Mouse (Mus musculus): ENCODE data around the gene Slc38a8. TPM values are rescaled to one million over a fixed set of nuclear protein-coding genes. Genes with fewer than 3 reads are reported as not detected.
A peak's percentile ranks its signal among the peaks of the same experiment; 100 is the strongest.

The Slc38a8 gene
- total RNA-seq, 2 experiments from 2014 or later = not detected

DNA sequence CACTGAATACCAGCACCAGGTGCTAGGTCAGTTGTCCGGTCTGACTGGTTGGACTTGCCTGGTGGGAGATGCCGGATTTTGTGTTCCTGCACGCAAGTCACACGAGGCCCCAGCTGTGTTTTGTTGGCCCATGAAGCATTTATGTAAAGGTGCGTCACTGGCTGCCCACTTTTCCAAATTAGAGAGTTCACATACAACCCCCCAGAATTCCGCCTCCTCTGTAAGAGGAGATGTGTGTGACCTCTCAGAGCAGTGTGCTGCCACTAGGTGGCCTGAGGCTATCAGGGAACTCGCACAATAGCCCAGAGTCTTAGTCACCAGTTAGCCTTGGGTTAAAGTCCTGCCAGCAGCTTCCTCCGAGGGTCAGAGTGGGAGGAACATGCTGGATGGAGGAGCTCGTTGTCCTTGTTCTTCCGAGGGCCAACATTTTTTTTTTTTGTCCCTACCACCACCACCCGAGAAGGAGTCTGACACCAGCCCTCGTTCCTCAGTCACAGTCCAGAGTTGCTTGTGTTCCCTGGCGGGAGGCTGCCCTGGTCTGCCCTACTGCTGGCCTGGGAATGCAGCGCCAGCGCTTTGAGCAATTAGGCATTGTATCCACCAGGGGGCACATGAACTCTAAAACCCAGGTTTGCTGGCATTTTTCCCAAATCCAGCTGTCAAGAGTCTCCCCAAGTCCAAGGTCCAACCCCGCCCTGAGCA, 61.1 kb downstream of the Slc38a8 start:
- DNase-seq = peak; percentile 87 to 91
- intact Hi-C loops (cut with DNase I) = loop anchor here (2.0 kb wide), 4 partner anchors 18 to 164 kb away; partner anchors contain the start of gene Taf1c

DNA sequence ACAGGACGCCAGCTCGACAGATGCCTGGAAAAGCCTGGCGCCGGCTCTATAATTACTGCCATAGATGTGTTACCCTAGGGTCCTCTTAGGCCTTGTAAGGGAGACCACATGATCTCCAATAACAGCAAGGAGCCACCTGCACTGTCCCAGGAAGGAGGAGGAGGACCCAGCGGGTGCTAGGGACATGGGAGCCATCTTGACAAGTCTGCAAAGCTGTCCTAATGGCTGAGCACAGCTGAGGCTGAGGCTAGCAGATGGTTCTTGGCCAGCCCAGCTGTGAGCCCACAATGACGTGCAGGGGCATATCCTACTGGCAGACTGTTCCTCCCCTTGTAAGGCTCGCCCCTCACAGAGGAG, 61.6 kb downstream of the Slc38a8 start:
- intact Hi-C loops (cut with DNase I) = loop anchor here (2.0 kb wide), 4 partner anchors 17 to 165 kb away; partner anchors contain the start of gene Taf1c
- no peak for DNase-seq

DNA sequence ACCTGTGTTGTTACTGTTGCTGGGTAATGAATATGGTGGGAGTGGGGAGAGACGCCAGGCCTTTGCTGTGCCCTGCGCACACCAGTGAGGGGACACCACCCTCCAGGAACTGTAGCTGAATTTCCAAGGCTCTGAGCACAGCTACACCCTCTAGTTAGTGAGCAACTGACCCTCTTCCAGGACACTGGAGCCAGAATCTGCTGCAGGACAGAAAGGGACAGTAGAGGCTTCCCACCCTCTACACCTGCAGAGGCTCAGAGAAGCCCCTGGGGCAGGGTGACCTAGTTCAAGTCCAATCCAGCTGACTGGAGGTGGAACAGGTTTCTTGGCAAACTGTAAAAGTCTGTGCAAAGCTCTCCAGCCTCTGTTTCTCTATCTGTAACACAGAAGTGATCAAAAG, 62.1 kb downstream of the Slc38a8 start:
- intact Hi-C loops (cut with DNase I) = no loop called here
- DNase-seq = no peak

DNA sequence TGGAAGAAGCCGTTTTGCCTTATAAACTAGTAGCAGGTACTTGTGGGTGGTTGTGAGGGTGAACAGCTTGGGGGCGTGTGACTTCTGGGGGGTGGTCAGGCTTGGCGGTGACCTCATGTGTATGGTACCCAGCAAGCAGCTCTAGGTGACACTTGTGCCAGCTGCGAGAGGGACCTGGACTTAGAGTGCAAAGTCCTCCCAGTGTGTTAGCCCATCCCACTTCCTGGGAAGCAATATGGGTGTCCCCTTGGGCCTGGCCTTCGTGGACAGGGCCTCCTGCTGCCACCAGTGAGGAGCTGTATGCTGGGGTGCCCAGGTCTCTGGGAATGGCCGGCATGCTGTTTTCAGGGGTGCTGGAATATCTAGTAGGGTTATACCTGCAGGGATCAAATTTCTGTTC, 62.6 kb downstream of the Slc38a8 start:
- intact Hi-C loops (cut with DNase I) = no loop called here
- no peak for DNase-seq

DNA sequence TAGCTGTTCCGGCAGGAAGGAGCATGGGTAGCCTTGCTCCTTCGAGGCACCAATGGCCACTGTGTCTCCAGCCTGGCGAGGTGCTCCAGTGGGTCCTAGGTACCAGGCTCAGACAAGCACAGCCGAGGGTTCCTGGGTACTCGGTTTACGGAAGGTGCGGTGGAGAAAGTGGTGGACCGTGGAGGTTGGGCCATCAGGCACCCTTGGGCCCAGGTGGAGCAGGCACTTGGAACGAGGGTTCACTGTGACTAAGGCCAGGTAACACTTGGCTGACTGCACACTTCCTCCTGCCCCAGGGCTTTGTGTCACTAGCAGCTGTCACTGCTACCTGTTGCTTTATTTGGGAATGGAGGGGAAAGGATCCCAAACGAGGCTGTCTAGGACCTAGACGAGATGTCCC, 64.0 kb downstream of the Slc38a8 start:
- no peak for DNase-seq
- intact Hi-C loops (cut with DNase I) = no loop called here

DNA sequence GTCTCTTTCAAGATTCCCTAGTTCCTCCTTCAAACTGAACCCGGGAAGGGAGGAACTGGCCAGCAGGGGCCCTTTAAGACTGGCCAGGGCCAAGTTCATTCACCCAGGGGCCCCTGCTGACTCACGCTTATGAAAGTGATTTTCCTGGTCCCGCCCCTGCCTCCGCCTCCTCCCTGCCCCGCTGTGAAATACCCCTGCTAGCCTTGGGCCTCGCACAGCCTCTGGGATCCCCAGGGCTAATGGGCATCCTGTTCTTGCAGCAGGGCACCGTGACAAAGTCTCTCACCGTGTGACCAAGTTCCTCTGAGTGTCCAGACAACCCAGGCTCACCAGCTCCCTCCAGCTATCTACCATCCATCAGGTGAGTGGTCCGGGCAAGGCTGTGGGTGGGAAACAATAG, 64.6 kb downstream of the Slc38a8 start:
- intact Hi-C loops (cut with DNase I) = no loop called here
- DNase-seq = peak; percentile 80 to 85

DNA sequence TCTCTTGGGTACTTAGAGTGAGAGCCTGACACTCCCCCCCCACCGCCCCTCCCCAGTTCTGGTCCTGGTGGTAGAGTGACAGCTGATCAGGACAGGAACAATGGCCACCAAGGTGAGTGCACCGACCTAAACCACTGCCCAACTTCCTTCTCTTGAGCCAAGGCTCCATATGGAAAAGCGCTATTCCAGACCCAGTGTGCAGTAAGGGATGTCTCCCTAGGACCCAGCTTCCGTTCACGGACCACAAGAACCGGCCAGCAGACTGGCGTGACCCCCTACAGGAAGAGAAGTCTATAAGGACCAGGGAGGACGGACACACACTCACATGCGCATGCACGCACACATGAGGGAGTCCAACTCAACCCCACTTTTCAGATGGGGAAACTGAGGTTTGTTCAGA, 65.2 kb downstream of the Slc38a8 start:
- DNase-seq = no peak
- intact Hi-C loops (cut with DNase I) = no loop called here

DNA sequence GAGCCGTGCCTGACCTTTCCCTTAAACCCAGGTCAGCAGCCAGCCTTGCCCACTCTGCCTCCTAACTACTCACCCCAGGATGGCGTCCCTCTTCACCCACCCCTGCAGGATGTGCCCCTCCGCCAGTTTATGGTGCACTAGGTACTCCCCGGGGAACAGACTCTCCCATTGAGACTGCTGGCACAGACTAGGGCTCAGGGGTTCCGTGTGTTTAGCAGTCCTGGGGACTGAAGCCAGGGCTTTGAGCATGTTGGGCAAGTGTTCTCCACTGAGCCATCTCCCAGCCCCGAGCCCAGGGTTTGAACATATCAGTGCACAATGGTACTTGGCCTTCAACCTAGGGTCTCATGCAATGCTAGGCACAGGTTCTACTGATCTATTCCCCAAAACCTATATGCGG, 66.0 kb downstream of the Slc38a8 start:
- no peak for DNase-seq
- intact Hi-C loops (cut with DNase I) = no loop called here

DNA sequence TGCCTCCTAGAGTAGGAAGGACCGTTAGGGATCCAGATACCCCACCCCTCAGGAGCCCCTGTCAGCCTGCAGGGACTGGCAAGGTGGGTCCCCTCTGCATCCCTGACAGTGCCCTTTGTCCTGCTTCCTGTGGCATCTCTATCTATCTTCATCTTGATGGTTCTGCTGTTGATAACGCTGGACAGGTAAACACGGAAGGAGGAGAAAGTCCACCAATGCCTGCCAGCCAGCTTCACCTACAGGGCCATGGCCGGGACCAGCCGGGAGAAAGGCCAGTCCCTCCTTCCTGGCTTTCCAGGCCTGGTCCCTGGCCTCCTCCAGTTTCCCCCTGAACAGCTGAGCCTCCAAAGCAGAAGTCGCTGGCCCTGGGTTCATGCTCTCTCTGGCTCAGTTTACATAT, 66.9 kb downstream of the Slc38a8 start:
- intact Hi-C loops (cut with DNase I) = no loop called here
- no peak for DNase-seq

DNA sequence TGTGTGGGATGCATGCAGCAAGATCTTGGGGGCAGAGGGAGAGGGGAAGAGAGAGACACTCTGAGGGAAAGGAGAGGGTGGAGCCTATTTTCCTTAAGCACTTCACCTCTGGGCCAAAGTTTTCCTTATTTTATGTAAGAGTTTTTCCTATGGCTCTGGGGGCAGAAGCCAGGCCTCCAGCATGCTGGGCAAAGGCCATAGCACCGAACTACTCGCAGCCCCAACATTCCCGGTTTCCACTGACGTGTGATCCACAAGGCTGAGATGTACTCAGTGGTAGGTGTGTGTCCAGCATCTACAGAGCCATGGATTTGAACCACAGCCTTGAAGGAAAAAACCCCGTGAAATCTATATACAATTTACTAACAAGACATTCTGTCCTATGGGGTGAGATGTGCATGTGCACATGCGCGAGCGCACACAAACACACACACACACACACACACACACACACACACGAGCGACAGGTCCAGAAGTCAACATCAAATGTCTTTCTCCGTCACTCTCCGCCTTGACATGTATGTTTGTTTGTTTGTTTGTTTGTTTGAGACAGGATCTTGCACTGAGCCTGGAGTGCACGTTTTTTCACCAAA, 67.8 kb downstream of the Slc38a8 start, which contains the start of gene Osgin1:
Gene Osgin1, plus strand, starts transcription at position 543 of the 593 bp plus-strand sequence.
- no peak for DNase-seq
- intact Hi-C loops (cut with DNase I) = no loop called here

DNA sequence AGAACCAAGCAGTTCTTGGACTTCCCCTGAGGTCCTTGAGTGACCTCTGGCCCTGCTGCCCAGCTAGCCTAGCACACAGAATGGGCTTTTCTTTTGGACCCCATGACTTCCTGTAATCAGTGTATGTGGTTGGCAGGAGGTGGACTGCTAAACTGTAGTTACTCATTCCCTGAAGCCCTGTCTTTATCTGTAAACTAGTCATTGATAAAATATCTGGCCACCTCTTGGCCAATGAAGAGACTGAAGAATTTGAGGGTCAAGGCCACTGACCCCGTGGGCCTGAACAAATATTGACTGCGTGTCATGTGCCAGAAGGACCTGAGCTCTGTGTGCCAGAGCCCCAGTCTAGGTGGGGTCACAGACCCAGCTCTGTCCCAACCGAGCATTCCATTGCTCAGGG, 69.1 kb downstream of the Slc38a8 start:
- DNase-seq = no peak
- intact Hi-C loops (cut with DNase I) = no loop called here

DNA sequence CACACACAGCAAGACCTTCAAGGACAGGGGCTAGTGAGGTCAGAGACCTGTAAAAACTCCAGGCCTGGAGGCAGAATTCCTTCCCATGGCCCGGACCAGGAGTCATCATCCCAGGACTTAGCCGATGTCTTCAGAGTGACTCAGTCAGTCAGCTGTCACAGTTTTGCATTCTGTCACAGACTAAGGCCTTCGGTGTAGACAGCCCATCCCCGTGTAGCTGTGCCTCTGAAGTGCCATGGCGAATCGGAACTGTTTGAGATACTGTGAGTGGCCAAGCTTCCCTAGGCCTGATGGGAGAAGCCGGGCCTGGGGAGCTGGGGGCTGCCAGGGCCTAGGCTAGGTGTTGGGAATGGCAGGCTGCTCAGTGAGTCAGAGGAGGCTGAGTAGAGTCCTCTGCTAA, 70.8 kb downstream of the Slc38a8 start:
- intact Hi-C loops (cut with DNase I) = no loop called here
- DNase-seq = no peak

DNA sequence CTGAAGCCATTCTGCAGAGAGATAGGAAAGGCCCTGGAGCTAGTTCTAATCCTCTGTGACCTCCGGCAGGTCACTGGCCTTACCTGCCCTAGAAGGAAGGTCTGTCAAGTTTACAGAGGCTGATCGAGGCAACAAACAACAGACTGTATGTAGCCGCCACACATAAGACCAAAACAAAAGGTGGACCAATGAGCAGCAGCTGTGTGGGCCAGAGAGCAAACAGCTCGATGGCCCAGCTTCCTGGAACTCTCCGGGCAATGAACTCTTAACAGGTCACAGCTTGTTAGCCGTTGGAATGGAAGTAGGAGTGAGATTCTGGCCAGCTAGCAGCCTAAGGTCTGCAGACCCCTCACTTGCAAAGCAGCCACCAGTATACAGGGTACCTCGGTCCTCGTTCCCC, 71.2 kb downstream of the Slc38a8 start:
- intact Hi-C loops (cut with DNase I) = no loop called here
- DNase-seq = no peak

Other genes starting within 250 kb of the Slc38a8 start
- 100 to 1,000 TPM; 195 to 207 TPM for gene Hsbp1, start 157.2 kb downstream of the Slc38a8 start, total RNA-seq (2021)
- 100 to 1,000 TPM in 1 of 2 experiments, 10 to 100 TPM in 1; 98.4 to 115 TPM for gene Mlycd, start 106.8 kb downstream of the Slc38a8 start, total RNA-seq (2021)
- 1 to 10 TPM in 1 of 2 experiments, under 1 TPM in 1; 0.98 to 2.0 TPM for gene Osgin1, start 67.6 kb downstream of the Slc38a8 start, total RNA-seq (2021)
- gene Necab2, start 55.0 kb downstream of the Slc38a8 start, total RNA-seq (2021) = not detected
- gene Mbtps1, start 57.0 kb upstream of the Slc38a8 start, total RNA-seq (2021) = 10 to 100 TPM; 66.8 to 67.7 TPM
- gene Hsdl1, start 73.5 kb upstream of the Slc38a8 start, total RNA-seq (2021) = 10 to 100 TPM; 17.6 to 18.2 TPM
- gene Dnaaf1, start 73.5 kb upstream of the Slc38a8 start, total RNA-seq (2021) = not detected
- gene Taf1c, start 103.5 kb upstream of the Slc38a8 start, total RNA-seq (2021) = 1 to 10 TPM; 3.9 to 4.7 TPM
- not detected for gene Adad2, start 111.0 kb upstream of the Slc38a8 start, total RNA-seq (2021)
- gene Kcng4, start 134.0 kb upstream of the Slc38a8 start, total RNA-seq (2021) = under 1 TPM in 1 of 2 experiments, not detected in 1; 0.10 TPM
- 10 to 100 TPM; 45.0 to 47.4 TPM for gene Wfdc1, start 164.7 kb upstream of the Slc38a8 start, total RNA-seq (2021)
- gene Atp2c2, start 198.3 kb upstream of the Slc38a8 start, total RNA-seq (2021) = not detected